Mouse (Mus musculus): ENCODE results near the gene Spata2l. TPM values are rescaled to one million over a fixed set of nuclear protein-coding genes. Genes with fewer than 3 reads are reported as not detected.

Spata2l gene
- total and polyA plus RNA-seq, 3 experiments = 1.9 to 3.1 TPM; not detected in 1

DNA sequence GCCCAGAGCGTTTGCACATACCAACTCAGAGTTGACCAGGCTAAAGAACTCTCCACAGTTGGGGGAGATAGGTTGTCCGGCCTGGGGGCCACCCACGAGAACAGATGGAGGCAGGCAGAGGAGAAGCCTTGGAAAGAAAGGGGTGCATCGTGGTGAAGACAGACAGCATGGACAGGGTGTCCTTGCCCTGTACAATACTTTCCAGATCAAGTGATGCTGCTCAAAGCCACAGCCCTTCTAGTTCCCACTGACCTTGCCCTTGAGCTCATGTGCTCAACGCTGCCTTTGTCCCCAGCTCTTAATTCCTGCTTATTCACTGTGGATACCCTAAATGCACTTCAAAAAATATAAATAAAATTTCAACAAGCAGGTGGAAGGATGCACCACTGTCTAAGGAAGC lies 38.4 kb upstream of the Spata2l start (continued):
- TF ChIP-seq MAZ (IDR thresholded peaks at IDR 0.05; ENCODE audit: low read depth, low read length) (no peak), BHLHE40 (IDR thresholded peaks at IDR 0.05; ENCODE audit: borderline replicate concordance, low read depth, low read length) (no peak)

DNA sequence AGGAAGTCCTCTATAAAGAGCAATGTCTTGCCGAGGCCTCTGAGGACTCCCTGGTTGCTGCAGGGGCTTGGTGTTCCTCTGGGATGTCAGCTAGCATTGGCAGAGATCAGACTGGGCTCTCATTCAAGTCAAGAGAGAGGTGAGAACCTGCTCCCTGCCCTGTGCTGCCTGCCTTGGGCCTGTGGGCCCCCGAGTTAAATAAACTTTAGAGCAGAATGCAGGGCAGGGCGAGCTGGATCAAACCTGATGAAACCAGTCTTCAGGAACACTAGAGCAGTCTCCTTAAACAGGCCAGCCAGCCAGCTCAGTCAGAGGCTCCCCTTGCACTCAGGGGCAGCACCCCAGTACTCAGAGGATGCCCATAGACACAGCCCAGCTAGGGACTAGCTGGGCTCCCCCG lies 35.9 kb upstream of the Spata2l start:
- no peak overlapping the region for H3K27ac ChIP-seq (ENCODE audit: control insufficient read depth, low read depth, low read length)
- H3K9ac ChIP-seq (ENCODE audit: control insufficient read depth, low read depth, low read length, poor library complexity, severe bottlenecking) = no peak overlapping the region
- no peaks in the 10 kb centered on the region for H3K27me3 ChIP-seq (ENCODE audit: control insufficient read depth in 1 of 2, insufficient read depth in 2 of 2, low read length in 2 of 2)
- H3K79me2 ChIP-seq (ENCODE audit: control insufficient read depth, insufficient read depth, low read length, poor library complexity) = no peaks in the 10 kb centered on the region
- H3K4me1 ChIP-seq (ENCODE audit: control insufficient read depth in 1 of 2, insufficient read depth in 2 of 2, low read length in 2 of 2) = no peaks in the 10 kb centered on the region
- no peaks in the 10 kb centered on the region for H3K9me3 ChIP-seq (replicated peaks; ENCODE audit: insufficient read depth, low read length)
- no peaks in the 10 kb centered on the region; a peak in 2 of 4 replicates for H3K36me3 ChIP-seq (ENCODE audit: control insufficient read depth in 1 of 2, insufficient read depth in 2 of 2, low read length in 2 of 2)
- TF ChIP-seq KAT2A (conservative IDR thresholded peaks at IDR 0.05; ENCODE audit: low read depth, low read length) (no peak), MAZ (IDR thresholded peaks at IDR 0.05; ENCODE audit: low read depth, low read length) (no peak)
- no peak for DNase-seq (ENCODE audit: low read depth, low spot score)
- no peak overlapping the region for H3K4me3 ChIP-seq (ENCODE audit: control insufficient read depth in 1 of 2, insufficient read depth in 1 of 2, low read depth in 2 of 2, low read length in 2 of 2)

DNA sequence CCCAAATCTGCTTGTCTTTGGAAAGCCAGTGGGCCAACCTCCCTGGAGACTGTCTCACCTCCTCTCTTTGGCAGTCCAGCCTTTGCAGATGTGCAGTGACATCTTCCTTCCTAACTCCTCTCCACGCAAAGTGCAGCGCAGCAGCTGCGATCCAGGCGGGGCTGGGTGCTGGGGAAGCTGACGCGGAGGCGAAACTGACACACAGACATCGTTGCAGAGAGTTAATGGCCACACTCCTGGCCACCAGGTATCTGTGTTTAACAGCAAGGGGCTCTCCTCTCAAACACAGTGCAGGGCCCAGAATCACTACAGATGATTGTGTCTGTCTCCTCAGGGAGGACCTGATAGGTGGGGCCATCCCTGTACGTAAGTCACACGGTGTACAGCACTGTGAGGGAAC lies 35.1 kb upstream of the Spata2l start:
- Histone ChIP-seq H3K36me3 (ENCODE audit: control insufficient read depth in 1 of 2, insufficient read depth in 2 of 2, low read length in 2 of 2) (peaks cover 0 to under 1% of the 10 kb centered on the region in 2 experiments; a peak in 2 of 4 replicates), H3K27ac (ENCODE audit: control insufficient read depth, low read depth, low read length) (no peak overlapping the region), H3K9me3 (replicated peaks; ENCODE audit: insufficient read depth, low read length) (no peaks in the 10 kb centered on the region), H3K4me3 (ENCODE audit: control insufficient read depth in 1 of 2, insufficient read depth in 1 of 2, low read depth in 2 of 2, low read length in 2 of 2) (no peak overlapping the region), H3K27me3 (ENCODE audit: control insufficient read depth in 1 of 2, insufficient read depth in 2 of 2, low read length in 2 of 2) (no peaks in the 10 kb centered on the region), H3K4me1 (ENCODE audit: control insufficient read depth in 1 of 2, insufficient read depth in 2 of 2, low read length in 2 of 2) (no peaks in the 10 kb centered on the region), H3K9ac (ENCODE audit: control insufficient read depth, low read depth, low read length, poor library complexity, severe bottlenecking) (no peak overlapping the region), H3K79me2 (ENCODE audit: control insufficient read depth, insufficient read depth, low read length, poor library complexity) (no peaks in the 10 kb centered on the region)
- DNase-seq (ENCODE audit: low read depth, low spot score) = no peak
- TF ChIP-seq CHD1 (IDR thresholded peaks at IDR 0.05; ENCODE audit: low read depth, low read length) (no peak), POLR2AphosphoS2 (IDR thresholded peaks at IDR 0.05; ENCODE audit: low read length) (0 out of 2 replicates have a peak, but pooled peaks have one; percentile 41)

DNA sequence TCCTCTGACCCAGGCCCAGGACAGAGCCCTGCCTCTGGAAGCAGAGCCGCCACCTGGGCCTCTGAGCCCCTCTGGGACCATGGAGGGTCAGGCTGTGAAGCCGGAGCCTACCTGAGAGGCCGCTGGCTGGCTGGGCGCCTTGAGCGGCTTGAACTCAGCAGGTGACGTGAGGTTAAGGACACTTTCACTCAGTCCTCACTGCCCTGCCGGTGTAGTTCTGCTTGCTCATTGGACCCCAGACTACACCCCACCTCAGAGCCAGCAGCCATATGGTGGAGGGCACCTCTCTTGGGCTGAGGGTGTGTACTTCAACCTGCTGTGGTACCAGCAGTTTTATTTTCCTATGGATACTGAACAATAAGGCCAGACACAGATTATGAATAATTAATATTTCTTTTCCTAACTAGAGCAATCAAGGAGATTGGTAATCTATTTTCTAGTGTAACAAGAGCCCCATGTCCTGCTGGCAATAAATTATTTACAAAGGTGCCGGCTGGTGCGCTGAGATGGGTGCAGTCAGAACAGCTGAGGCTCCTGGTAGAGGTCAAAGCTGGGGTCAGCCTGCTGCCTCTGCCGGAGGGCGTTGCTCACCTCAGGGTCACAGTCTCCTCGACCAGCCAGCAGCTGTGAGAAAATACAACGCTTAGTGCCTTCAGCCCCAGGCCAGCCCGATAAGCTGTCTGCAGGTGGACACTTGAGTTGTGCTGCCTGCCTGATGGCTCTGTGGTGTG lies 32.1 kb upstream of the Spata2l start:
- Histone ChIP-seq H3K9me3 (replicated peaks; ENCODE audit: insufficient read depth, low read length) (no peaks in the 10 kb centered on the region), H3K4me3 (ENCODE audit: control insufficient read depth in 1 of 2, insufficient read depth in 1 of 2, low read depth in 2 of 2, low read length in 2 of 2) (no peak overlapping the region), H3K36me3 (ENCODE audit: control insufficient read depth in 1 of 2, insufficient read depth in 2 of 2, low read length in 2 of 2) (peaks cover 0 to 3% of the 10 kb centered on the region in 2 experiments; a peak in 2 of 4 replicates), H3K4me1 (ENCODE audit: control insufficient read depth in 1 of 2, insufficient read depth in 2 of 2, low read length in 2 of 2) (no peaks in the 10 kb centered on the region), H3K79me2 (ENCODE audit: control insufficient read depth, insufficient read depth, low read length, poor library complexity) (no peaks in the 10 kb centered on the region), H3K9ac (ENCODE audit: control insufficient read depth, low read depth, low read length, poor library complexity, severe bottlenecking) (no peak overlapping the region), H3K27ac (ENCODE audit: control insufficient read depth, low read depth, low read length) (no peak overlapping the region), H3K27me3 (ENCODE audit: control insufficient read depth in 1 of 2, insufficient read depth in 2 of 2, low read length in 2 of 2) (no peaks in the 10 kb centered on the region)
- TF ChIP-seq MYC (IDR thresholded peaks at IDR 0.05; ENCODE audit: low read depth, low read length) (no peak), POLR2A (IDR thresholded peaks at IDR 0.05; ENCODE audit: control insufficient read depth in 1 of 2, insufficient read depth in 1 of 2, low read depth in 1 of 2, low read length in 2 of 2, poor library complexity in 1 of 2) (peak in 1 of 2 experiments; percentile 12; a peak in 1 of 4 replicates), CTCF (IDR thresholded peaks at IDR 0.05 in 2 of 3, conservative IDR thresholded peaks at IDR 0.05 in 1 of 3; ENCODE audit: control insufficient read depth in 1 of 3, insufficient read depth in 1 of 3, low read depth in 2 of 3, low read length in 3 of 3, poor library complexity in 1 of 3, severe bottlenecking in 1 of 3) (no peak)
- no peak for DNase-seq (ENCODE audit: low read depth, low spot score)
